Mouse (Mus musculus) cortical plate, adult 2 months (tissue): ENCODE measurements at regions not wholly inside any gene's neighbourhood (a gene's known extent, or its start where the extent isn't known, plus 50 kb on each side); places are given as distances from the start of the nearest gene placed in this dataset.

Experiments used
- CTCF ChIP-seq: fragments of 200-500 bp; IDR thresholded peaks from 2 replicates; pipeline ENCODE4 v1.5.1; 2011; ENCODE audit warnings: mild to moderate bottlenecking, control low read depth, low read length; ENCODE audit not compliant: insufficient read depth; ENCODE audit errors: extremely low read depth
- POLR2A ChIP-seq: fragments of 200-500 bp; IDR thresholded peaks from 2 replicates; pipeline ENCODE4 v1.6.1; 2011; ENCODE audit warnings: mild to moderate bottlenecking, low read length, control low read depth; ENCODE audit not compliant: insufficient read depth; ENCODE audit errors: extremely low read depth

GRCm38 (mm10) chr11:25435645-25436044 lies 774.9 kb downstream of the 5730522E02Rik start:
- TF ChIP-seq CTCF (no peak), POLR2A (no peak)
